Mouse (Mus musculus) embryonic facial prominence, embryonic 13.5 days (tissue): ENCODE results near the gene Tgfbr1. TPM values are rescaled to one million over a fixed set of nuclear protein-coding genes. Genes with fewer than 3 reads are reported as not detected.

ENCODE experiments used
- ATAC-seq: fragments of 200-750 bp; cut with Nextera tagmentation; 2 replicates; pipeline ENCODE4 v1.8.0; 2017; ENCODE audit warnings: low read depth; ENCODE audit not compliant: insufficient number of reproducible peaks, insufficient read depth, low FRiP score, low TSS enrichment
- H3K27ac ChIP-seq: fragments of 300-500 bp; sonication (generic); 2 replicates; pipeline ENCODE4 v1.5.1; 2015; ENCODE audit warnings: moderate library complexity, mild to moderate bottlenecking, inconsistent platforms
- H3K27me3 ChIP-seq: fragments of 300-500 bp; sonication (generic); 2 replicates; pipeline ENCODE4 v1.6.1; 2015; ENCODE audit warnings: mild to moderate bottlenecking, inconsistent platforms
- H3K36me3 ChIP-seq: fragments of 300-500 bp; sonication (generic); 2 replicates; pipeline ENCODE4 v1.6.1; 2015; ENCODE audit warnings: mild to moderate bottlenecking, inconsistent platforms
- H3K4me1 ChIP-seq: fragments of 300-500 bp; sonication (generic); 2 replicates; pipeline ENCODE4 v1.6.1; 2015; ENCODE audit warnings: inconsistent platforms
- H3K4me2 ChIP-seq: fragments of 300-500 bp; sonication (generic); 2 replicates; pipeline ENCODE4 v1.6.1; 2015; ENCODE audit warnings: moderate library complexity, mild to moderate bottlenecking, inconsistent platforms
- H3K4me3 ChIP-seq: fragments of 300-500 bp; sonication (generic); 2 replicates; pipeline ENCODE4 v1.5.1; 2015; ENCODE audit warnings: mild to moderate bottlenecking, inconsistent platforms
- H3K9ac ChIP-seq: fragments of 300-500 bp; sonication (generic); 2 replicates; pipeline ENCODE4 v1.6.1; 2015; ENCODE audit warnings: mild to moderate bottlenecking, inconsistent platforms
- H3K9me3 ChIP-seq: fragments of 300-500 bp; sonication (generic); 2 replicates; pipeline ENCODE4 v1.6.1; 2016; ENCODE audit warnings: inconsistent platforms
- WGBS: fragments of 180-500 bp; shearing (Covaris S2); methylation state at CpG from one replicate; pipeline ENCODE4 v1.1.7; 2015; ENCODE audit warnings: mixed read lengths; 5-methylcytosine and 5-hydroxymethylcytosine counted together
- polyA plus RNA-seq: library from polyadenylated mRNA; unstranded; fragments of >200 nt; fragmentation: Nextera tagmentation; extraction: Ambion mirVana; gene quantifications from 2 replicates; pipeline ENCODE4 v1.2.1, GENCODE M21; 2015

Tgfbr1 gene
- polyA plus RNA-seq, 1 experiment from 2014 or later: 45.1 TPM

DNA sequence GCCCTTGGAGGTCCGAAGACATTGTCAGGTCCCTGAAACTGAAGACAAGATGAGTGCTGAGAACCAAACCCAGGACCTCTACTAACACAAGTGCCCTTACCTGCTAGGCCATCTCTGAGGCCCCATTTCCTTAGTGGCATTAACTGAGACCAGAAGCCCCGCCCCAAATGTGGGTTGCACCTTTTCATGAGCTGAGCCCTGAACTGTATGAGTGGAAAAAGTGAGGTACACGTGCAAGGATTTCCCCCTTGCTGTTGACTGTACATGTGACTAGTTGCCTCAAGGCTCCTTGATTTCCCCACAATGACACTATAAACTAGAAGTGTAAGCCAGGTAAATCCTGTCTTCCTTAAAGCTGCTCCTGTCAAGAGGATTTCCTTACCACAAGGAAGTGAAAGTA lies 30.7 kb upstream of the Tgfbr1 start:
- Histone ChIP-seq H3K9ac (no peak overlapping the region), H3K4me3 (no peak overlapping the region), H3K9me3 (0 out of 2 replicates have a peak, but pooled peaks cover 2% of the 10 kb centered on the region), H3K27ac (no peak overlapping the region), H3K27me3 (no peaks in the 10 kb centered on the region), H3K36me3 (no peaks in the 10 kb centered on the region), H3K4me1 (peaks cover 7% of the 10 kb centered on the region; the same call in 1 of the 2 replicates), H3K4me2 (no peak overlapping the region)
- no peak for ATAC-seq
- WGBS: 77% methylated on average over 3 of the region's 3 CpGs

DNA sequence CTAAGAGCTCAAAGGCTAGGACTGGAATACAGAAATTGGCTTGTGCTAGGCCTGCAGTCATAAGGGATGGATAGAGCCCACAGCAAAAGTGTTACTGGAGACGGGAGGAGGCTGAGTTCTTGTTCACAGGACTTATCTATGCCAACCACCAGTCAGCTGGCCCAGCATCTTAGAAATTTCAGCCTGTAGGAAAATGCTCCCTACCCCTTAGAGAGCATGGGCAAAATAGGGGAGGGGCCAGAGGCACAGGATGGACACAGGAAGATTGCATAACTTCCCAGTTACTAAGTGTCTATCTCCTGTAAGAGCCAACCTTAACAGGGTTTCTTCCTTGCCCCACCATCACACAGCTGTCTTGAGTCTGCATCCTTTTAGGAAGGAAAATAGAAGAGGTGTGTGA lies 28.8 kb upstream of the Tgfbr1 start:
- 70% methylated on average over 1 of the region's 1 CpGs for WGBS
- H3K4me1 ChIP-seq: 0 out of 2 replicates have a peak, but pooled peaks cover 3% of the 10 kb centered on the region

DNA sequence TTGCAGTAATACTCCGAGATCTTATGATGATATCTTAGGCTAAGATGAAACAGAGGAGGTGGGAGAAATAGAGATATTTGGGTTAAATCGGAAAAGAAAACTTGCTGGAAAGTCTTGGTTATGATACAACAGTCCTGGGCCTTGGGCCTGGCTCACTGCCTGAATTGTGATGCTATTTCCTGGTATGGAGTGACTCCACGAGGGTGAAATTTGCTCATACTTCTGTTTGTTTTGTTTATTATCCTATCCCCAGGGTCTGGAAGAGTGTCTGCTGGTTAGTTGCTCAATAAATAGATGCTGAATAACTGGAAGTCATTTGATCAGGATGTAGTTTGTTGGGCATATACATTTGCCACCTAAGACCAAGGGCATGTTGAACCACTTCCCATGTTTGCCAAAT lies 25.2 kb upstream of the Tgfbr1 start:
- no peaks in the 10 kb centered on the region for H3K36me3 ChIP-seq
- WGBS: 73% methylated on average over 3 of the region's 3 CpGs
- no peak for ATAC-seq

More for the DNA sequence above, 28.8 kb upstream of the Tgfbr1 start:
- no peak overlapping the region for H3K4me2 ChIP-seq
- no peak for ATAC-seq
- H3K36me3 ChIP-seq: no peaks in the 10 kb centered on the region
- H3K9ac ChIP-seq: no peak overlapping the region
- H3K27me3 ChIP-seq: no peaks in the 10 kb centered on the region
- no peak overlapping the region for H3K27ac ChIP-seq
- 0 out of 2 replicates have a peak, but pooled peaks cover 2% of the 10 kb centered on the region for H3K9me3 ChIP-seq
- H3K4me3 ChIP-seq: no peak overlapping the region

DNA sequence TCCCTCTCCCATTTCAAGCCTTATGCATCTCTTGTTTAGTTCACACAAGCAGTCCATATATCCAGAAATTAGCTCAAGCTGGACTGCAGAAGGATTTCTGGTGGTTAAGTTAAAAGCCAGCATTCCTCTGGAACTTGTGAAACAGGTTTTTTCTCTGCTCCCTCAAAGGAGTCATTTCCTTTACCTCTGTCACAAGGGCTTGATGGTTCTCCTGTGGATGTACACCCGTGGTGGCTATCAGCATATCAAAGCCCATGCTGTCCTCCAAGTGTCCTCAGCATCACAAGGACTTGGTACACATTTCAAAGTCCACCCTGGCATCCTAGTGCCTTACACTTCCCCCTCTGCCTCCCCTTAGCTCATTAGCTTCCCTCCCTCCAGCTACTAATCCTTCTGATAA lies 23.7 kb upstream of the Tgfbr1 start:
- WGBS: 6% methylated on average over 1 of the region's 1 CpGs
- no peak for ATAC-seq
- H3K9me3 ChIP-seq: no peaks in the 10 kb centered on the region

More for the DNA sequence above, 25.2 kb upstream of the Tgfbr1 start:
- no peaks in the 10 kb centered on the region for H3K4me1 ChIP-seq
- H3K9me3 ChIP-seq: no peaks in the 10 kb centered on the region
- H3K9ac ChIP-seq: no peak overlapping the region
- H3K4me3 ChIP-seq: no peak overlapping the region
- H3K27ac ChIP-seq: no peak overlapping the region
- H3K27me3 ChIP-seq: no peaks in the 10 kb centered on the region
- no peak overlapping the region for H3K4me2 ChIP-seq

DNA sequence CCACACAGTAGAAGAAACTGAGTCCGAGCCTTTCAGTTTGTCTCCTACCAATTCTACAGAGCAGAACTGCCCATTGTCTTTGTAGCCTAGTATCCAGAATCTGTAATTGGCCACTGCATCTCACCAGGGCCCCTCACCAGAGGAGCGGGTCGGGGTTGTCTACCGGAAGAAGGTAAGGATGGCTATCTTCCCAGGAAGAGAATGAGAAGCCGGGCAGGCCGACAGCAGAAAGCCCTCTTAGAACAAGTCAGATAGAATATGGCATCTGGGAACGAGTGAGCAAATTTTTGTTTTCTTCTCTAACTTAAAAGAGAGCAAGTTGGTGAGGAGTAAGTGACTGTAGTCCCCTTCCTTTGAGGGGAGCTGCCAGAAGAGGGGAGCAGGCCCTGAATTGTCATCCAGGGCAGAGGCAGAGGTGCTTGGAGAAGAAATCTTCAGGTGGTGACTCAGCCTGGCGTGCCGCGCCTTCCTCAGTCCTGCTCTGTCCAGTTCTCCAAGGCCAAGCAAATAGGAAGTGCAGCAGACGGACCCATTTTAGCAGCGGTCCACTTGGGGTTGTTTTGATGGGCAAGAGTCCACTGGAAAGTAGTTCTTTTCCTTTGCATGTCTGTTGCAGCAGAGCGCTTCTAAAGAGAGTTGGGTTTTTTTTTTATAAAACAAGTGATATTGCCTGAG lies 22.5 kb upstream of the Tgfbr1 start:
- 91% methylated on average over 13 of the region's 13 CpGs for WGBS
- Histone ChIP-seq H3K4me3 (no peak overlapping the region), H3K4me2 (no peak overlapping the region), H3K9ac (no peak overlapping the region), H3K36me3 (no peaks in the 10 kb centered on the region), H3K4me1 (no peaks in the 10 kb centered on the region), H3K27me3 (no peaks in the 10 kb centered on the region), H3K27ac (no peak overlapping the region), H3K9me3 (no peaks in the 10 kb centered on the region)
- no peak for ATAC-seq

More for the DNA sequence above, 23.7 kb upstream of the Tgfbr1 start:
- Histone ChIP-seq H3K27me3 (no peaks in the 10 kb centered on the region), H3K4me2 (no peak overlapping the region), H3K4me3 (no peak overlapping the region), H3K4me1 (no peaks in the 10 kb centered on the region), H3K9ac (no peak overlapping the region), H3K36me3 (no peaks in the 10 kb centered on the region), H3K27ac (no peak overlapping the region)

DNA sequence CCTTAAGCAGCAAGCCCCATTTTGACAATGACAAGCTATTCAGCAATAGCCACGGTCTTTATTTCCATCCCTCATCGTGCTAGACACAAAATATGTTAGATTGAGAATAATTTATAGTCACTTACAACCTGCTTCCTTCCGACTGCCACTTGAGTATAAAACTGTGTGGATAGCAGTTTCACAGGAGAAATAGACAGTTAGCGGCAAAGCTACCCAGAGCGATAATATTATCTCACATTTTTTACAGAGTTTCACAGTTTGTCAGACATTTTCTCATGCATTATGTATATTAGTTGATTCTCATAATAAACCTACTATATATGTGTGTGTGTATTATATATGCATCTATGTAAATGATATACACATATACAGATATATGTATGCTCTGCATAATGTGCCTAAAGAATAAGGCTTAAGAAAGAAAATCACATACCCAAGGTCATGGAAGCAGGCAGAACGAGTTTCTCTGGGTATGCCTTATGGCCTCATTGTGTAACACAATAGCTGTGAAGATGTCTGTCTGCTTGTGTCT lies 20.1 kb upstream of the Tgfbr1 start:
- Histone ChIP-seq H3K4me1 (peaks cover 5% of the 10 kb centered on the region; the same call in 1 of the 2 replicates), H3K4me3 (no peak overlapping the region), H3K9me3 (no peaks in the 10 kb centered on the region), H3K27me3 (no peaks in the 10 kb centered on the region), H3K27ac (no peak overlapping the region), H3K4me2 (no peak overlapping the region), H3K9ac (no peak overlapping the region), H3K36me3 (no peaks in the 10 kb centered on the region)
- ATAC-seq: no peak
- WGBS: 86% methylated on average over 6 of the region's 6 CpGs

DNA sequence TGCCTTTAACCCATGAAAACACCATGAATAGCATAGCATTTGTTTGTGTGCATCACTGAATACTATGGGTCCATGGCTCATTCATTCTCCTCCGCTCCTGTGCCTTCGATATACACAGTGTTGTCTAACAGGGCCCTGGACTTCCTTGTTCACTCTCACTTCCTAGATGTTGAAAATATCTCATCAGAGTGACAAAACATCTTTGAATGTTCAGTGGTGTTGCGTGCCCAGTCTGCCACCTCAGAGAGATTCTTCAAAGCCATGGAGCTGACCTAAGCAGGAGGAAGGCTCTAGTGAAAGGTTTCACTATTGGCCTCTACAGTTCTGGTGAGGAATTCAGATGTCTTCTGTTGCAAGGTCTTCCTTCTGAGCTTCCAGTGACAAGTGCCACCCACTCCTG lies 19.5 kb upstream of the Tgfbr1 start:
- no peaks in the 10 kb centered on the region for H3K9me3 ChIP-seq
- no peak overlapping the region for H3K9ac ChIP-seq
- WGBS: 89% methylated on average over 3 of the region's 3 CpGs
- no peak overlapping the region for H3K4me2 ChIP-seq
- H3K36me3 ChIP-seq: no peaks in the 10 kb centered on the region
- no peak overlapping the region for H3K27ac ChIP-seq
- H3K27me3 ChIP-seq: no peaks in the 10 kb centered on the region
- no peak overlapping the region for H3K4me3 ChIP-seq
- H3K4me1 ChIP-seq: peaks cover 5% of the 10 kb centered on the region; the same call in 1 of the 2 replicates
- no peak for ATAC-seq

DNA sequence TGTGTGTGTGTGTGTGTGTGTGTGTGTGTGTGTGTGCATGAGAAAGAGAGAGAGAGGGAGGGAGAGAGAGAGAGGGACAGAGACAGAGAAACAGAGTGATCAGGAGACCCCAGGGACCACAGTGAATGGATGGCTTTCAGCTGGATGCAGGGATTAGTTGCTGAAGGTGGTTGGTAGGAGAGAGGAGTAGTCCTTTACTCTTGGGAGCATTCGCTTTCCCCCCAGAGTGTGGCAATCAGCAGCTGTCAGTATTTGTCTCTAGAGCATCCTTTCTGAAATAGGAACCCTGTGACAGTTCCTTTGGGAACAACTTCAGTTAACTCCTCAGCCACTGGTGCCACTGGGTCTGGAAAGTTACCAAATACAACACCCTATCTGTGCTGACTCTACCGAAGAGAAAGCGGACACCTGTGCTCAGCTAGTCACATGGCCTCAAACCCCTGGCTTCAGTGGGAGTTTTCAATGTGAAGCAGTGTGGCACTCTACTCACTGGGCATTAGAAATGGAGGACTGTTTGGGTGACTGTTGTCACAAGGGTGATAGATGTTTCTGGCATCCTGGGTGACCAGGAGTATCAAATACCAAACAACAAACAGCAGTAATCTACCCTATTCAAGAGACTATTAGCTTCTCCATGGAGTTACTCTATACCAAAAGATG lies 16.0 kb upstream of the Tgfbr1 start:
- 63% methylated on average over 3 of the region's 3 CpGs for WGBS
- no peak overlapping the region for H3K27ac ChIP-seq

DNA sequence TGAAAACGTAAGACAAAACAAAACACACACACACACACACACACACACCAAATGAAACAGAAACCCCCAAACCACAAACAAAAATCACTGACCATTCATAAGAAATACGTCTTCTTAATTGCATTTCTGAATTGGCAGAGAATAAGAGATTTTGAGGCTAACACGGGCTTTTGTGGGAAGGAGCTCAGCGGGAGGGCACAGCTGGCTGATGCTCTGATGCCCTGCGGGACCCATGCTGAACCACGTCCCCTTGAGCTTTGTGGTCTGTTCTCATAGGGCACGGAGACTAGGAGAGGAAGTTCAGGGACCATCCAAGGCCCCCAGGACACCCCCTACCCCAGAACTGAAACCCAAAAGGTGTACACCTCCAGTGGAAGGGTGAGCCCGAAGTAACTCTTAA lies 10.4 kb upstream of the Tgfbr1 start:
- H3K9me3 ChIP-seq: no peaks in the 10 kb centered on the region
- H3K36me3 ChIP-seq: no peaks in the 10 kb centered on the region
- peaks cover 33% of the 10 kb centered on the region for H3K4me1 ChIP-seq
- 25% methylated on average over 8 of the region's 8 CpGs for WGBS
- H3K9ac ChIP-seq: no peak overlapping the region
- no peak overlapping the region for H3K4me3 ChIP-seq
- no peak for ATAC-seq
- no peak overlapping the region for H3K27ac ChIP-seq
- H3K4me2 ChIP-seq: peak overlapping the region; percentile 32
- no peaks in the 10 kb centered on the region for H3K27me3 ChIP-seq

More for the DNA sequence above, 16.0 kb upstream of the Tgfbr1 start:
- Histone ChIP-seq H3K9me3 (no peaks in the 10 kb centered on the region), H3K4me3 (no peak overlapping the region), H3K36me3 (no peaks in the 10 kb centered on the region), H3K4me2 (no peak overlapping the region), H3K4me1 (peaks cover 14% of the 10 kb centered on the region), H3K9ac (no peak overlapping the region), H3K27me3 (no peaks in the 10 kb centered on the region)
- ATAC-seq: no peak

DNA sequence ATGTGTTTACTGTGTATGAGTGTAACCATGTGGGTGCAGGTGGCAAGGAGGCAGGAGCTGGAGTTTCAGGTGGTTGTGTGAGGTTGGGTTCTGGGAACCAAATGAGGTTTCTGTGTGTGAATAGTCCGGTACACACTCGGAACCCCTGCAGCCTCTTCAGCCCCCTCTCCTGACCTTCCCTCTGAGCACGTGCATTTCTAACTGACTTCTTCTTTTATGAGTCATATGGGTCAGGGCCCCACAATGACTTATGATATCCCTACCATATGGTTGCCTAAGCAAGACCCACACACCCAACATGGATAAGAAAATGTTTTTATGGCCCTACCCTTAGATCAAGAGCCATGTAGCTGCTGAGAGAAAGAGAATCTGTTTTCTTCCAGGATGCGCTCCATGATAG lies 6.0 kb upstream of the Tgfbr1 start:
- Histone ChIP-seq H3K4me3 (no peak overlapping the region), H3K9me3 (no peaks in the 10 kb centered on the region), H3K27me3 (no peaks in the 10 kb centered on the region), H3K36me3 (no peaks in the 10 kb centered on the region), H3K27ac (no peak overlapping the region), H3K4me1 (peaks cover 52% of the 10 kb centered on the region), H3K4me2 (no peak overlapping the region), H3K9ac (no peak overlapping the region)
- WGBS: 90% methylated on average over 4 of the region's 4 CpGs
- no peak for ATAC-seq

DNA sequence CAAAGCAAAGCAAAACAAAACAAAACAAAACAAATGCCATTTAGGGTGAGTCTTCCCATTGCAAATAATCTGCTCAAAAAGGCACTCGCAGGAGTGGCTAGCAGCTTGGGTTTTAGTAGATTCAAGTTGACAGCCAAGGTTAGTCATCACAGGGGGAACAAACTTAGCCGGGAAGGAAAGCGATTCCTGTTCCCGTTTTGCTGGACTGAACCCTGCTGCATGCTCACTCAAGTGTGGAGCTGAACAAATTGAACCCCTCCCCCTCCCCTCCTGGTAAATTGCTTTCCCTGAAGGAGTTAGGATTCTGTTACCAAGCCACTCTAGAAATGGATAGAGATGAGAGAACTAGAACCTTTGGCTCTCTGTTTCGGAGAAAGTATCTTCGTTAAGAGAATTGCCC lies 3.3 kb upstream of the Tgfbr1 start:
- Histone ChIP-seq H3K4me3 (no peak overlapping the region), H3K9ac (no peak overlapping the region), H3K27me3 (no peaks in the 10 kb centered on the region), H3K4me2 (no peak overlapping the region), H3K4me1 (peaks cover 42% of the 10 kb centered on the region), H3K27ac (0 out of 2 replicates have a peak overlapping the region, but pooled peaks have one; percentile 33), H3K36me3 (no peaks in the 10 kb centered on the region), H3K9me3 (no peaks in the 10 kb centered on the region)
- no peak for ATAC-seq
- 9% methylated on average over 6 of the region's 6 CpGs for WGBS
